Mouse (Mus musculus) fat pad, adult 2 months (tissue): Measurements from ENCODE around the gene Zfp513.
"Not testable (repeated sequence)": the region's sequence is repeated elsewhere in the genome, so short reads cannot be mapped to it uniquely, and the experiment has no call there.

Experiments used
- DNase-seq: peaks from one replicate; pipeline ENCODE4 v3.0.0-alpha.2; 2011; ENCODE audit warnings: low read depth, low spot score; ENCODE audit errors: extremely low read depth

The Zfp513 gene

GRCm38 (mm10) chr5:31201742-31202590, at the start of gene Zfp513:
Gene Zfp513, minus strand, starts transcription at chr5:31202303.
- DNase-seq, result peak; percentile 91

DNA sequence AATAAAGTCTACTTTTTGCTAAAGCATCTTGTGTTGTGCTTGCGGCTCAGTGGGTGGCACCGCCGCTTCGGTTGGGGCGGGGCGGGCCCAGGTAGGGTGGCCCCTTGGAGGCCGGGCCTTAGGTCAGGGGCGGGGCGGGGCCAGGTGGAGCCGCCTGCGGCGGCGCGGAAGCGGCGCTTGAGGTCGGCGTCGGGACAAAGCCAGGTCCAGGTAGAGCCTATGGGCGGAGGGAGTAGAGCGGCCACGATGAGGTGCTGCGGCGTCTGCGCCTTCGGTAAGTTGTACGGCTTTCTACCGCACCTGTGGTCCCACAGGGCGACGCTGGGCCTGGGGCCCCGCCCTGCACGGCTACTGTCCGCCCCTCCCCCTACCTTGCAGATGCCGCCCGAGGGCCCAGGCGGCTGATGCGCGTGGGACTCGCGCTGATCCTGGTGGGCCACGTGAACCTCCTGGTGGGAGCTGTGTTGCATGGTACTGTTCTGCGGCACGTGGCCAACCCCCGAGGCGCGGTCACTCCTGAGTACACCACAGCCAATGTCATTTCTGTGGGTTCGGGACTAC, 49.5 kb upstream of the Zfp513 start, which contains the start of gene Krtcap3:
TSS of gene Krtcap3 (plus strand) at position 151 of the 561 bp plus-strand sequence.
- DNase-seq, result no peak

- DNase-seq, result no peak
Measured at GRCm38 (mm10) chr5:31250716-31251115, 48.6 kb upstream of the Zfp513 start.

DNA sequence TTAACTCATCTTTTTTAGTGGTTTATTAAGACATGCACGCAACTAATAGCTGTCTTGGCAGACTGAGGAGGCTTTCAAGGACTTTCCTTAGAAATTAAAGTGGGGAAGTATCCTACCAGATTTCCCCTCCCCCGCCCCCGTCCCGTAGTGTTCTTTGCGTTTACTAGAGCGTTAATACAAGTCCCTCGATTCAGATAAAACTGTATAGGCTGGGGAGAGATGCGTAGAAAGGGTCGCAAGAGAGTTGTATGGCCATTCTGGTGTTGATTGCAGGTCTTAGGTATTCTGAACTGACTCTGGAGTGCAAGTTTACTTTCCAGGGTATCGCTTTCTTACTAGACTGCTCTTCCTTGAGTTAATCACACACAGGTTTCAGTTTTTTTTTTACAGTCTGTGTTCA, 40.1 kb upstream of the Zfp513 start:
- no peak for DNase-seq

GRCm38 (mm10) chr5:31241522-31242034, 39.5 kb upstream of the Zfp513 start:
- no peak for DNase-seq

GRCm38 (mm10) chr5:31240637-31241521, 38.8 kb upstream of the Zfp513 start, which contains the start of the genes Nrbp1 and Gm9970:
Gene Nrbp1, plus strand, starts transcription at chr5:31240864.
Gene Gm9970, minus strand, starts transcription at chr5:31241232.
- DNase-seq, result no peak

DNA sequence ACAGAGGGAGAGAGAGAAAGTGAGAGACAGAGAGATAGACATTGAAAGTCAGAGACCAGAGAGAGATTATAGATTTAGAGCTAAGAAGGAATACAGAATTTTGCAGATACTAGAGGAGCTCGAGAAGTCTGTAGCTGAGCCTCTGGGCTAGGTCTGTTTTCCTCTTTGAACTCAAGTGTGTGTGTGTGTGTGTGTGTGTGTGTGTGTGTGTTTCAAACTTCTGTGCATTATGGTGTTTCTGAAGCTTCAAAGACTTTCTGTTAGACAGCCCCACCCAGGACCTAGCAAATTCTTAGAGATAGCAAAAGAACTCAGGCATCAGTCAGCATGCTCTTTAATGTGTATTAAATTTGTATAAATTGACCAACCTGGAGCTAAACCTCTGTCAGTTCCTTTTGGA, 24.5 kb upstream of the Zfp513 start:
- DNase-seq, result no peak

DNA sequence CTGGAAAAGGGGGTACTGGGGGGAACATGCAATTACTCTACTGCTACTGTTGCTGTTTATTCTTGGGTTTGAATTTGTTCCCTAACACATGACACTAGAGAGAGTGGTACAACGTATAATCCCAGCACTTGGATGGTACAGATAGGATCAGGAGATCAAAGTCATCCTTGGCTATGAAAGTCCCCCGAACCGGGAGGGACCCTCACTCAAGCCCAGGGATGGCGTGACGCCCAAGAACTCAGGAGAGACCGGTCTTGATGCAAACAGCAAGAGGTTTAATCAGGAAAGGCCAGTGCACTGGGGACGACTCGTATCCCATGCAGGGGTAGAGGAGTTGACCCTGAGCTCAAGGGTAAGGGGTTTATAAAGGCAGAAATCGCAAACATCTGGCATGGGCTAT, 20.6 kb upstream of the Zfp513 start:
- no peak for DNase-seq

DNA sequence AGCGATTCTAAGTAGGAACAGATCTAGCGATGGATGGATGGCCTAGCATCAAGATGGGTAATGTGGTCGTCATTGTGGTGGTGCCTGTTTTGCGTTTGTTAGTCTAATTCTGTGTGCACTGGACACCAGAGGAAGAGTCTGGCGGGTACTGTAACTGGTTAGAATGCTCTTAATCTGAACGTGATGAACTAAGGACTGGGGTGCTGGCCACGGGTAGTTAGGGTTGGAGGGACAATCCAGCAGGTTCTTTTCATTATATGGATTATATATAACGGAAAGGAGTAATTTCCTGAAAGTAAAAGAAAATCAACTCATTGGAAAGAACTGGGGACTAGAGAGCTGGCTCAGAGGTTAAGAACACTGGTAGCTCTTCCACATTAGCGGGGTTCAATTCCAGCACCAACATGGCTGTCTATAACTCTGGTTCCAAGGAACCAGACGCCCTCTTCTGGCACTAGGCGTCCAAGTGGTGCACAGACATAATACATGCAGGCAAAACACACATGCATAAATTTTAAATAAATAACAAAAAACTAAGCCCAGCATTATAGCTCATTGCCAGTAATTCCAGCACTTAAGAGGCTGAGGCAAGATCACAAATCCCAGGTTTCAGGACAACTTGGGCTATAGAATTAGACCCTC, 19.3 kb upstream of the Zfp513 start:
- no peak for DNase-seq

- DNase-seq, result no peak
Measured at GRCm38 (mm10) chr5:31220448-31221303, 18.6 kb upstream of the Zfp513 start, which contains the start of gene Ppm1g. Gene Ppm1g, minus strand, starts transcription at chr5:31220687.

DNA sequence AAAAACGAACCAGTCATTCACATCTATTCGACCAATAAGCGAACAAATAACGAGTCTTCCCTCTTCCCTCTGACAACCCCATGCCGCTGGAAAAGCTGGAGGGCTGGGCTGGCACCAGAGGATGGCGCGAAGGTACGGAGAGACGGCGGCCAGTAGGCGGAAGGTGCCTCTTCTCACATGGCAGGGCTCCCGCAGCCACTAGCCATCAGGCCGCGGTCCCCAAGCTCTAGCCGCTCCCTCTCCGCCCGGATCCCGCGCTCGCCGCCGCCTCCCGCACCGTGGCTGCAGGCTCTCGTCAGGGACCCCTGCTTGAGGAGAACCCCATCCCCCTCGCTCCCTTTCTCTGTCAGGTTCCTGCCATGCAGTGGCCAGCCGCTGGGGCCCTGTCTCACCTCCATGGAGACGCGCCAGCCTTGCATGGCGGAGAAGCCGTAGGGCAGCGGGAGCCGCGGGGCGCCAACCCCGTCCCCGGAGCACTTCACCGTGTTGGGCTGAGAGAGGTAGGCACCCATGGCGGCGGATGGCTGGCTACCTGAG, 17.9 kb upstream of the Zfp513 start:
- no peak for DNase-seq

DNA sequence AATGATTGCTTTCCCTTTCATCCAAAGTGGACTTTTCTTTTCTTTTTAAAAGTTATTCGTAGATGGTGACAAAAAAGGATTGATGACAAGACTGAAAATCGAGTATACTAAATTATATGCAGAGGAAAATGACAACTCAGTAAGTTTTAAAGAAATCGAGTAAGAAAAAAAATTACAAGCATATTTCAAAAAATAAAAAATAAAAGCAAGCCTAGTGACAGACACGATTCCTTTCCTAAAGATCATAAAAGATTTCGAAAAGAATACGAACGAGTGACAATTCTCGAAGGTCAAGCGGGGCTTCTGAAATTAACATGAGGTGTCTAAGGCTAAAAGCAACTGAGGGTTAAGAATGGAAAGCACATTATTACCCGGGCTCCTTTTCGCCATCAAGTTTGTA, 17.4 kb upstream of the Zfp513 start:
- DNase-seq, result no peak

GRCm38 (mm10) chr5:31219070-31219469, 17.0 kb upstream of the Zfp513 start:
- no peak for DNase-seq

DNA sequence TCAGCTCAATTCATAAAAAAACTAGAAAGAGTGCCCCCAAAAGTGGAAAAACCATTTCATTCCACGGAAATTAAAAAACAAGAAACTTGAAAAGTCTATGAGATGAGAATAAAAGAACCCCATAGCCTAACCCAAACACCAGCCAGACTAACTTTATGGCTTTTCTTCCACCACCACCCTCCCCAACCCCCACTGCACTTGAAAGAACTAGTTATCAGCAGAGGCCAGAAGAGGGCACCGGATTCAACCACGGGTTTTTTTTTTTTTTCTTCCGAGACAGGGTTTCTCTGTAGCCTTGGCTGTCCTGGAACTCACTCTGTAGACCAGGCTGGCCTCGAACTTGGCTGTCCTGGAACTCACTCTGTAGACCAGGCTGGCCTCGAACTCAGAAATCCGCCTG, 16.2 kb upstream of the Zfp513 start:
- no peak for DNase-seq

- not testable (repeated sequence) for DNase-seq
Measured at GRCm38 (mm10) chr5:31216554-31216953, 14.5 kb upstream of the Zfp513 start.

- no peak for DNase-seq
Measured at GRCm38 (mm10) chr5:31204421-31204820, 2.3 kb upstream of the Zfp513 start.

DNA sequence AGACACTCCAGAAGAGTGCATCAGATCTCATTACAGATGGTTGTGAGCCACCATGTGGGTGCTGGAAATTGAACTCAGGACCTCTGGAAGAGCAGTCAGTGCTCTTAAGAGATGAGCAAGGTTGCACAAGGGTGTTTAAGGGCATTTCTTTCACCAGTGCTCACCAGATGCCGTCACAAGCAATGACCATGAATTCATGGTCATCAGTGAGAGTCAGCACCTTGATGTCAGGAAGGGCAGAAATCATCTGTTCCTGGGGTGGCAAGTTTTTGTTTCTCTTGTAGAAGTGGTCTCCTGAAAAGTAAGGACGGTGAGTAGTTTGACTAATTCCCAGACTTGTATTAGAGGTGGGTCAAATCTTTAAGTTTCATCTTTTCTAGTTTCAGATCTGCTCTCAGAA, 1.8 kb upstream of the Zfp513 start:
- no peak for DNase-seq

- no peak for DNase-seq
Measured at GRCm38 (mm10) chr5:31202933-31203332, 830 bp upstream of the Zfp513 start.

DNA sequence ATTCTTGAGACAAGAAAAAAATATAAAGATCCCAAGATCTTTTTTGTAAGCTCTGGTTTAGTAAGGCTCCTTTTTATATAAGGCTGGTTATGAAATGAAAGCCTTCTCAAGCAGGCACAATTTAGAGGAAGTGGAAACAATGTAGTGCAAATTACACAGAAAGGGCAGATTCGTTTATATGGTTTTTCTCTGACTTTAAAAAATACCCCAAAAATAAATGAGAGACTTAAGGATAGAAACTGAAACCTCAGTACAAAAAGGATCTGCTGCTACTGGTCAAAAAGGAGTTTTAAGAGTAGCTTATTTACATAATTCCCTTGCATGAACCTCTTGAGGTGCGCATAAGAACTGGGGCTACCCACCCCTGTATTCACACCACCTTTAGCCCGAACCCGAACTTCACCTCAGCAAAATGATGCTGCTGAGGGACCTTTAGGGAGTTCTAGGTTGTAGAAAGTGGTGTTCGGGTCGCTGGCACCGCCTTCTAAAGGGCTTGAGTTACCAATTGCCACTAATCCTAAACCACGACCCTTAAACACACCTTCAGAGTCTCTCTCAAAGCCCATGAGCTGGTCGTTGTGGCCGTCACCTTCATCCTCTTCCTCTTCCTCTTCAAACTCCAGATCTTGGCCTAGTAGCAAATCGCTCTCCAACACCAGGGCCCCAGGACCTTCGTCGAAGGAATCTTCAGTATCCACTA, 911 bp downstream of the Zfp513 start:
- no peak for DNase-seq
